Mouse (Mus musculus) embryonic facial prominence, embryonic 14.5 days (tissue): Measurements from ENCODE around the gene Fpgs. TPM values are rescaled to one million over a fixed set of nuclear protein-coding genes. Genes with fewer than 3 reads are reported as not detected.

ENCODE experiments used
- ATAC-seq: fragments of 200-750 bp; cut with Nextera tagmentation; 2 replicates; pipeline ENCODE4 v1.8.0; 2017; ENCODE audit warnings: low read depth, moderate number of reproducible peaks, moderate TSS enrichment
- DNase-seq: peaks from one replicate; pipeline ENCODE4 v3.0.0-alpha.2; 2015; ENCODE audit warnings: low spot score
- H3K27ac ChIP-seq: fragments of 300-500 bp; sonication (generic); replicated peaks from 2 replicates; pipeline ENCODE4 v1.5.1; 2014; ENCODE audit warnings: low read depth, mild to moderate bottlenecking, low read length, moderate library complexity
- H3K27me3 ChIP-seq: fragments of 300-500 bp; sonication (generic); replicated peaks from 2 replicates; pipeline ENCODE4 v1.6.1; 2014; ENCODE audit warnings: low read length; ENCODE audit not compliant: control insufficient read depth, insufficient read depth
- H3K36me3 ChIP-seq: fragments of 300-500 bp; sonication (generic); 2 replicates; pipeline ENCODE4 v1.6.1; 2014; ENCODE audit warnings: low read length, mixed read lengths; ENCODE audit not compliant: control insufficient read depth, insufficient read depth
- H3K4me1 ChIP-seq: fragments of 300-500 bp; sonication (generic); 2 replicates; pipeline ENCODE4 v1.6.1; 2014; ENCODE audit warnings: antibody characterized with exemption, low read length; ENCODE audit not compliant: control insufficient read depth, insufficient read depth
- H3K4me2 ChIP-seq: fragments of 300-500 bp; sonication (generic); 2 replicates; pipeline ENCODE4 v1.6.1; 2014; ENCODE audit warnings: low read depth, mild to moderate bottlenecking, low read length, moderate library complexity, mixed read lengths
- H3K4me3 ChIP-seq: fragments of 300-500 bp; sonication (generic); 2 replicates; pipeline ENCODE4 v1.5.1; 2014; ENCODE audit warnings: low read depth, mild to moderate bottlenecking, low read length
- H3K9ac ChIP-seq: fragments of 300-500 bp; sonication (generic); 2 replicates; pipeline ENCODE4 v1.6.1; 2014; ENCODE audit warnings: low read depth, mild to moderate bottlenecking, low read length, moderate library complexity, mixed read lengths
- H3K9me3 ChIP-seq: fragments of 300-500 bp; sonication (generic); 2 replicates; pipeline ENCODE4 v1.6.1; 2016; ENCODE audit warnings: low read length; ENCODE audit not compliant: control insufficient read depth
- WGBS: fragments of 180-500 bp; shearing (Covaris S2); extraction: QIAGEN DNeasy Blood & Tissue Kit; methylation state at CpG from one replicate; pipeline ENCODE4 v1.1.7; 2014; 5-methylcytosine and 5-hydroxymethylcytosine counted together
- polyA plus RNA-seq: library from polyadenylated mRNA; unstranded; fragments of >200 nt; fragmentation: Nextera tagmentation; extraction: Ambion mirVana; gene quantifications from 2 replicates; pipeline ENCODE4 v1.2.1, GENCODE M21; 2014

Fpgs gene
- polyA plus RNA-seq, 1 experiment from 2014 or later = 28.2 TPM

GRCm38 (mm10) chr2:32700966-32701743 is 2.8 kb downstream of the Fpgs start:
- Histone ChIP-seq H3K9ac (no peak overlapping the region), H3K4me3 (no peak overlapping the region), H3K36me3 (peaks cover 36% of the 10 kb centered on the region), H3K4me2 (no peak overlapping the region), H3K27me3 (no peaks in the 10 kb centered on the region), H3K4me1 (no peaks in the 10 kb centered on the region), H3K9me3 (no peaks in the 10 kb centered on the region), H3K27ac (no peak overlapping the region)
- ATAC-seq (no peak), DNase-seq (no peak)
- 90% methylated on average over 14 of the region's 14 CpGs for WGBS

GRCm38 (mm10) chr2:32699680-32700079 is 4.3 kb downstream of the Fpgs start:
- Histone ChIP-seq H3K4me1 (no peaks in the 10 kb centered on the region), H3K4me3 (no peak overlapping the region), H3K36me3 (peaks cover 22% of the 10 kb centered on the region), H3K9me3 (no peaks in the 10 kb centered on the region), H3K4me2 (no peak overlapping the region), H3K27ac (no peak overlapping the region), H3K9ac (no peak overlapping the region), H3K27me3 (no peaks in the 10 kb centered on the region)
- 76% methylated on average over 6 of the region's 6 CpGs for WGBS
- ATAC-seq (no peak), DNase-seq (no peak)

- ATAC-seq = no peak
- 86% methylated on average over 12 of the region's 12 CpGs for WGBS
Measured at GRCm38 (mm10) chr2:32694691-32695090, 9.3 kb downstream of the Fpgs start.

DNA sequence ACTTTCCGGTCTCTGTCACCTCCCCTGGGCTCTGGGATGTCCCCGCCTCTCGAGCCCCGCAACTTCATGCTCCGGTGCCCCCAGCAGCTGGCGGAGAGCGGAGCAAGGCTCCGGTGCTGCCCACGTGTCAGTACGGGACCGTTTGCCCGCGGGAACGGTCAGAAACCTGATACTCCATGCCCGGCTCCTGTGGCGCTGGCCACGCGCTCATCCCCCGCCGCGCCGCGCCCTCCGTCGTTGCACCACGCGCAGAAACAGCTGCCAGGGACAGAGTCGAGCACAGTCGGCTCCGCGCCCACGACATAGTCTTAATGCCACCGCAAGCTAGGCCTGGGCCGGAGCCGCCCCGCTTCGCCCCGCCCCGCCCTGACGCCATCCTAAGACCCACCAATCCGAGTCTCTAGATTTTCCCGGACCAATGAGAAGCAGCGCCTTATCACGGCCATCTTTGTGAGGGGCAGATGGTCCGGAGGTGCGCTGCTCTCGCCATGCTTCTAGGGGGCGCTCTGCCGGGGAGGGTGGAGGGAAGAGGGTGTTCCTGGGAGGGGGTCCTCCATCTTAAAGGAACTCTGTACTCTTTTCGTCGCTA is 10.0 kb downstream of the Fpgs start:
- peak overlapping the region; percentile 69 for H3K4me3 ChIP-seq
- peak; percentile 98 for ATAC-seq
- H3K9me3 ChIP-seq = no peaks in the 10 kb centered on the region
- peak overlapping the region; percentile 80 for H3K9ac ChIP-seq
- DNase-seq = peak; percentile 99
- no peaks in the 10 kb centered on the region for H3K27me3 ChIP-seq
- H3K27ac ChIP-seq = peak overlapping the region; percentile 79
- H3K4me2 ChIP-seq = peak overlapping the region; percentile 63
- peaks cover 5% of the 10 kb centered on the region; the same call in 1 of the 2 replicates for H3K4me1 ChIP-seq
- under 1% methylated on average over 37 of the region's 51 CpGs for WGBS
- 0 out of 2 replicates have a peak, but pooled peaks cover 4% of the 10 kb centered on the region for H3K36me3 ChIP-seq

More at GRCm38 (mm10) chr2:32694691-32695090, 9.3 kb downstream of the Fpgs start:
- Histone ChIP-seq H3K27me3 (no peaks in the 10 kb centered on the region), H3K9me3 (no peaks in the 10 kb centered on the region), H3K4me2 (peak overlapping the region; percentile 55), H3K27ac (no peak overlapping the region), H3K9ac (peak overlapping the region; percentile 53; the same call in 1 of the 2 replicates), H3K4me3 (peak overlapping the region; percentile 69), H3K4me1 (peaks cover 5% of the 10 kb centered on the region; the same call in 1 of the 2 replicates), H3K36me3 (0 out of 2 replicates have a peak, but pooled peaks cover 4% of the 10 kb centered on the region)
- DNase-seq = no peak

DNA sequence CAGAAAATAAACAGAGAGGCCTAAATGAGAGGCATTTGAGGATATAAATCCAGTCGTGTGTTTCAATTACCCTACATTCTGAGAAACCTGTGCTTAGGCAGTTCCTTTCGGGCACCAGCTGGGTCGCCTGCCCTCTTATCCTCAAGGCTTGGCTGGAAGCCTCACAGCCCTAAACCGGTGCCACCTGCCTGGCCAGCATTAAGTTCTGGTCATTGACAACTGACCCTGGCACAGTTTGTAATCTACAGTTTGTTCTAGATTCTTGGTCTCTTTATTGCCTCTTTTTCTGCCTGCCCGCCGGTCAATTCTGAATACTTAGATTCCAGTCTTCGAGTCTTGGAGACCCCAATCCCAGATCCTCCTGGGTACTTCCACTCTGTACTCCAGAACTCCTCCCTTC is 10.7 kb downstream of the Fpgs start:
- Histone ChIP-seq H3K4me3 (peak overlapping the region; percentile 69), H3K4me1 (peaks cover 5% of the 10 kb centered on the region; the same call in 1 of the 2 replicates), H3K9ac (peak overlapping the region; percentile 80), H3K36me3 (0 out of 2 replicates have a peak, but pooled peaks cover 4% of the 10 kb centered on the region), H3K27me3 (no peaks in the 10 kb centered on the region), H3K9me3 (no peaks in the 10 kb centered on the region), H3K27ac (peak overlapping the region; percentile 79; the same call in 1 of the 2 replicates), H3K4me2 (peak overlapping the region; percentile 63)
- no peak for ATAC-seq
- no peak for DNase-seq
- 13% methylated on average over 7 of the region's 7 CpGs for WGBS

GRCm38 (mm10) chr2:32692496-32692895 is 11.4 kb downstream of the Fpgs start:
- Histone ChIP-seq H3K27ac (no peak overlapping the region), H3K27me3 (no peaks in the 10 kb centered on the region), H3K4me2 (peak overlapping the region; percentile 63), H3K36me3 (peaks cover 12% of the 10 kb centered on the region; the same call in 1 of the 2 replicates), H3K4me3 (no peak overlapping the region), H3K9me3 (no peaks in the 10 kb centered on the region), H3K4me1 (peaks cover 5% of the 10 kb centered on the region; the same call in 1 of the 2 replicates), H3K9ac (0 out of 2 replicates have a peak overlapping the region, but pooled peaks have one; percentile 80)
- ATAC-seq (no peak), DNase-seq (no peak)
- 89% methylated on average over 14 of the region's 14 CpGs for WGBS

- Histone ChIP-seq H3K9ac (peak overlapping the region; percentile 45; the same call in 1 of the 2 replicates), H3K4me1 (peaks cover 5% of the 10 kb centered on the region; the same call in 1 of the 2 replicates), H3K9me3 (no peaks in the 10 kb centered on the region), H3K27me3 (no peaks in the 10 kb centered on the region), H3K36me3 (peaks cover 27% of the 10 kb centered on the region; the same call in 1 of the 2 replicates), H3K4me2 (no peak overlapping the region), H3K4me3 (no peak overlapping the region), H3K27ac (no peak overlapping the region; the same call in 1 of the 2 replicates)
- ATAC-seq (no peak), DNase-seq (no peak)
- WGBS = 84% methylated on average over 11 of the region's 11 CpGs
Measured at GRCm38 (mm10) chr2:32691041-32691440, 12.9 kb downstream of the Fpgs start.

GRCm38 (mm10) chr2:32689420-32689819 is 14.5 kb downstream of the Fpgs start:
- 27% methylated on average over 5 of the region's 5 CpGs for WGBS
- H3K27ac ChIP-seq = no peak overlapping the region
- peaks cover 43% of the 10 kb centered on the region; the same call in 1 of the 2 replicates for H3K36me3 ChIP-seq
- H3K27me3 ChIP-seq = no peaks in the 10 kb centered on the region
- H3K4me2 ChIP-seq = no peak overlapping the region
- peaks cover 5% of the 10 kb centered on the region; the same call in 1 of the 2 replicates for H3K4me1 ChIP-seq
- DNase-seq (peak; percentile 90), ATAC-seq (0 out of 2 replicates have a peak, but pooled peaks have one; percentile 13)
- no peak overlapping the region for H3K4me3 ChIP-seq
- H3K9ac ChIP-seq = no peak overlapping the region
- no peaks in the 10 kb centered on the region for H3K9me3 ChIP-seq
